Mouse (Mus musculus) activated CD4-positive, CD25-positive, alpha-beta regulatory T cell, adult 9 weeks (primary cell): ENCODE data around the gene Ankar. TPM values are rescaled to one million over a fixed set of nuclear protein-coding genes. Genes with fewer than 3 reads are reported as not detected.

Source experiments
- polyA plus RNA-seq: library from polyadenylated mRNA; unstranded; fragments of 100-300 nt; shearing (Covaris generic); gene quantifications from one replicate; pipeline ENCODE4 v1.2.1, GENCODE M21; 2017

The Ankar gene
- polyA plus RNA-seq, result 0.28 TPM

DNA sequence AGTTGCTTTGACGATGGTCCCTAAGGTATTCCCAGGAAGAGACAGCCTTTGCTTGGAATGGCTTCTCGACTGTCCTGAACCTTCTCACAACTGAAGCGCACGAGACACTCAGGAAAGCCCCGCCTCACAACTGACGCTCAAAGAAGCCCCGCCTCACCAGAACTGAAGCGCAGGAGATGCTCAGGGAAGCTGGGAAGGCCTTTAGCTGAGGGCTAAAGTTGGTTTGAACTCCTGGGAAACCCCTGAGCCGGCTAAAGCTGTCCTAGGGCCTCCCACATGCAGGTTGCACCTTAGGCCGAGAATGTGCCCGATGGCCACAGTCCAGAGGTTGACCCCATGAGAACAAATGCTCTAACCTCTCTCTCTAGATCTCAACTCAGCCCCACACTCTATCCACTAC lies at the start of gene Ankar:
Gene Ankar (minus strand): TSS at position 101 of the 400 bp plus-strand sequence.

GRCm38 (mm10) chr1:72710753-72711653 lies 10.6 kb upstream of the Ankar start, which contains the start of gene Rpl37a:
TSS of gene Rpl37a (plus strand) at chr1:72711290.

Other genes with a start within 250 kb of the Ankar start
- not detected for gene March4, start 163.6 kb downstream of the Ankar start, polyA plus RNA-seq
- gene Smarcal1, start 117.3 kb downstream of the Ankar start, polyA plus RNA-seq, result 28.3 TPM
- 2,774 TPM for gene Rpl37a, start 10.7 kb upstream of the Ankar start, polyA plus RNA-seq
- gene Igfbp2, start 123.9 kb upstream of the Ankar start, polyA plus RNA-seq, result not detected
- not detected for gene Igfbp5, start 174.3 kb upstream of the Ankar start, polyA plus RNA-seq